Mouse (Mus musculus) frontal cortex, postnatal 10 days (tissue): ENCODE measurements around the gene Zfp229.
"Not testable (repeated sequence)": the region's sequence is repeated elsewhere in the genome, so short reads cannot be mapped to it uniquely, and the experiment has no call there.

ENCODE experiments used
- DNase-seq, 2 experiments: peaks; one replicate each; pipeline ENCODE4 v3.0.0; 2022; ENCODE audit warnings: low spot score in 2 of 2, mixed read lengths in 1 of 2

Gene Zfp229

DNA sequence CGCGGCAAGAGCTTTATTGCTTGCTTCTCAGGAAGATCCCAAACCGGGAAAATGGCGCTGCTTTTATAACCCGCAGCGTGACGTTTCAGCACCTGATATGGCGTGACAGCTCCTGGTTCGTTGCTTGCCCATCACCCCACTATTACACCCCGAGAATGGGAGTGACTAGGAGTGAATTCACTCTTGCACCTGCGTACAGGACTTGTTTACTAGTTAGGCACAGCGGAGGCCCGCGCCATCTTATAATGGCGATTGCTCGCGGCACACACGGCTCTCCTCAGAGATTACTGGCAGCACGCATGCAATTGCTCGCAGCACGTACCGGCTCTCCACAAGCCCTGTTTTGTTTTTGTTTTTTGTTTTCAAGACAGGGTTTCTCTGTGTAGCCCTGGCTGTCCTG is at the start of gene Zfp229:
Zfp229 (plus strand) TSS at position 301 of the 400 bp plus-strand sequence.
- not testable (repeated sequence) for DNase-seq

DNA sequence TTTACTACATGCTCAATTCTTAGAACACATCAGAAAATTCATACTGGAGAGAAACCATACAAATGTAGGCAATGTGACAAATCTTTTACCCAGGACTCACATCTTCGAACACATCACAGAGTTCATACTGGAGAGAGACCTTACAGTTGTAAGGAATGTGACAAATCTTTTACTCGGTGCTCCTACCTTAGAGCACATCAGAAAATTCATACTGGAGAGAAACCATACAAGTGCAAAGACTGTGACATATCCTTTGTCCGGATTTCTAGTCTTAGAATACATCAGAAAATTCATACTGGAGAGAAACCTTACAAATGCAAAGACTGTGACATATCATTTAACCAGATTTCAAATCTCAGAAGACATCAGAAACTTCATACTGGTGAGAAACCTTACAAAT is 39.0 kb upstream of the Zfp229 start, which contains the start of gene Gm10226:
Gm10226 (plus strand) TSS at position 301 of the 400 bp plus-strand sequence.
- no peak for DNase-seq

DNA sequence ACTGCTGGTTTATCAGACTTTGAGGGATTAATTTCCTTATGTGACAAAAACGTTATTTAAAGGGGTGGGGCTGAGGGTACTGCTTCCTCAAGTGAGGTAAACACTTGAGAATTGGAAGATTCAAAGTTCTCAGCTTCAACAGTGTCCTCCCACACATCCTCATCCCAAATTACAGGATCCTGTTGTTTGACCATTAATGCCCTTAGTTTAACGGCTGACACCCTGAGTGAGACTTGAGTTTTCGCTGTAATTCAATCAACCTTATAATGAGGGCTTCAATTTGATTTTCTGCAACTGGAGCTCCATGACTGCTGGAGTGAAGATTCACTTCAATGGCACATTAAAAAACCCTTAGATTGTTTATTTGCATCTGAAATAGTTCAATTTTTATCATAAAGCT is 37.3 kb upstream of the Zfp229 start:
- DNase-seq: no peak

GRCm38 (mm10) chr17:21696073-21696472 is 34.5 kb upstream of the Zfp229 start:
- no peak for DNase-seq

DNA sequence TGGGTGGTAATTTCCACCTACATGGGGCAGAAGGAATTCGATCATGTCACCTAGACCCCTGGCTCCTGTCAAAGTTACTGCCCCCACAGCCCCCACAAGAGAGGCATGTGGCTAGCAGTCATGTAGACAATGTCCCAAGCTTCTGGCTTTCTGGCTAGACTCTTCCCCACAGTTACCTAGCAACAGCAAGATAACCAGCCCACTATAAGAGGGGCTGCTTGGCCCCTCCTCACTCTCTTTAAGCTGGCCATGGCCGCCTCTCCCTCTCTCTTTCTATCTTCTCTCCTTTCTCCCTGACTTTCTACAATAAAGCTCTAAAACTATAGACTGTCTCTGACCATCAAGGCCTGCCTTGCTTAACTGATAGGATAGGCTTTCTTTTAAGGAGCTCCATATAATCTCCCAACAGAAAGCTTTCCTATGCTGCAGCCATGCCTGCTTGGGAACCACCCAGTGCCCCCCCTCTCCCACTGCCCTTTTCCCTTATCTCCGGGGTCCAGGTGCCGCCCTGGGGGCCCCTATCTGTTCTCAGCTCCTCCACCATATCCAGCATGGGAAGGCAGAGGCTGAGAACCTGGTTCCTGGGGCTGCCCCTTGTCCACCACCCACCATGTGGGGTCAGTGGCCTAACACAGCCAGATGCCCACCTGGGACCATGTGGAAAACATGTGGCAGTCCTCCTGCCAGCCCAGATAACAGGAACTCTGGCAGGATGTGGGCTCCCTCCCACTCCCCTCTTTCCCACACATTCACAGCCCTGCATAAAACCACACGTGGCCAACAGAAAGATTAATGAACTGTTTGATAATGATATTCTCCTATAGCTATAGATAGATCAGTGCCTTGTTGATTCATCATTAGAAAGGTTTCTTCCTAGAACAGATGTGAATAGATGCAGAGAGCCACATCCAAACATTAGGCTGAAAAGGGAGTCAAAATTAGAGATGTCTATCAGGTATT is 28.0 kb upstream of the Zfp229 start:
- no peak for DNase-seq

DNA sequence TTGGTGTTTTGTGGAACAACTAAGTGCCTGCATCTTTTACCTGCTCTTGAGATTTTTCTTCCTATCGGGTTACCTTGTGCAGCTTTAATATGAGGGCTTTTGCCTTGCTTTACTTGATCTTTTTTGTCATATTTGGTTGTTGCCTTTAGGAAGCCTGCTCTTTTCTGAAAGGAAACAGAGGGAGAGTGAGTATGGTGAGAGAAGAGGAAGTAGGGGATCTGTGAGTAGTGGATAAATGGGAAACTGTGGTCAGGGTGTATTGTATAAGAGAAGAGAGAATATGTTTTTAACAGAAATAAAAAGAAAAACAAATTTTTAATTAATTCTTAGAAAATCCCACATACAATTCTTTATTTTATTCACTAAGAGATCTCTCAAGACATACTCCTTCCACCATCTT is 27.2 kb upstream of the Zfp229 start:
- DNase-seq: no peak

DNA sequence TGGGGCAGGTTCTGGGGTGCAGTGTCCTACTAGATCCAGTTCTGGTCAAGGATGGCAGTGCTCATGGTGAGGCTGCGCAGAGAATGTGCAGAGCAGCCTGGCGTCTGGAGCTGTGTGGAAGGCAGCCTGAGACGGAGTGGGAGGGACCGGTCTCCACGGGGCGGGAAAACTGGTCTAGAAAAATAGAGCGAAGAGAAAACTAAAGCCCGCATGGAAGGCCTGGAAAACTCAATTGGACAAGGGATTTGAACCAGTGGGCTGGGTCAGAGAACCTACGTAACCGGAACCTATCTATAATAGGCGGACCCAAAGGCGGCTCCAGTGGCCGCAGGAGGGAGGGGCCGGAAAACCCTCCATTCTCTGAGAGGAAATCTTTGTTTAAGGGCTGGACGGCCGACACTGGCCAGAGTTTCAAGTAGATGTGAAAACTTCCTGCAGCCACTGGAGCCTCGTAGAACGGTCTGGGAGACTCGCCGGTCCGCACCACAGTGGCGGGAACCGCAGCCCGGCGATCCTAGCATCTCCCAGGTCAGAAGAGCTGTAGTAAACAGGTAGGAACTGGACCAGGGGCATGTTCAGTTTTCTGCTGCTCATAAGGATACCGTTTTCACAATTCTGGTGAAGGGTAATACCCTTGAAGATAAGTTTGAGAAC is 23.1 kb upstream of the Zfp229 start, which contains the start of gene Zfp760:
Zfp760 (plus strand) TSS at position 399 of the 654 bp plus-strand sequence.
- peak; percentile 74 to 78 for DNase-seq

DNA sequence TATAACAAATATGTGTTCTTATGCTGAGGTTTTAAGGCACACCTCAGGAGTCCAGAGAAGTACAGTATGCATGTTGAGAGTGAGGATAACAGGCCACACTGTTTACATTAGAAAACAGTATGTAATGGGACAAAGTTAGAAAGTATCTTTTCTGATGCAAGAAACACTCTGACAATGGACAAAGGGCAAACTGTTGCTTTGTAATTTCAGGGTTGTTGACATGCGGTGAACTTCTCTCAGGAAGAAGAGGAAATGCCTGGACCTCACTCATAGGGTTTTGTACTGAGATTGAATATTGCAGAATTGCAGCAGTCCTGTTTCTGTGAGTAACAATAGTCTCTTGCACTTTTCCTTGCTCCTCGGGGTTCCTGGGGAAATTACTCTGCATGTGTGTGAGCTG is 22.2 kb upstream of the Zfp229 start:
- no peak for DNase-seq

- DNase-seq: no peak
These were observed 2.5 kb downstream of the Zfp229 start for GRCm38 (mm10) chr17:21733049-21733448.

DNA sequence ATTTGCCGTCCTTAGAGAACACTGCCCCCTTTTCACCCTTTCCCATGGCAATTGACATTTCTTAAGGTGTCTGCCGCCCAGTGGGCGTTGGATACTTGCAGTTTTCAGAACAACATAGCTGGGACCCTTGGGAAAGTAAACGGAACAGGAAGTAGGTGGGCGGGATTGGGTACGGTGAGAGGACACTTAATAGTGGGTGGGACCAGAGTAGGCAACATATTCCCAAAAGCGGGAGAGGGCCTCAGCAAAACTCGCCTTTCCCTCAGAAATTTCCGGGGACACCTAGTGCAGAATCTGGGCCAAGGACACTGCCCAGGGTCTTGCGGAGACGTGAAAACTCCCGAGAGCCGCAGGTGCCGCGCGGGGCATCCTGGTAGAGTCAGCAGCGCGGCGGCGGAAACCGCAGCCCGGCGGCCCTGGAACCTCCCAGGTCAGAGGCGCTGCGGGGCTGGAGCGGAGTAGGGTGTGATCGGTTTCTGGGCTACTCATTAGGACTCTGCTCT is 3.0 kb downstream of the Zfp229 start:
- DNase-seq: peak; percentile 38 to 64

GRCm38 (mm10) chr17:21752791-21753190 is 22.2 kb downstream of the Zfp229 start:
- no peak for DNase-seq

- DNase-seq: no peak
These were observed 23.0 kb downstream of the Zfp229 start for GRCm38 (mm10) chr17:21753342-21754208.

DNA sequence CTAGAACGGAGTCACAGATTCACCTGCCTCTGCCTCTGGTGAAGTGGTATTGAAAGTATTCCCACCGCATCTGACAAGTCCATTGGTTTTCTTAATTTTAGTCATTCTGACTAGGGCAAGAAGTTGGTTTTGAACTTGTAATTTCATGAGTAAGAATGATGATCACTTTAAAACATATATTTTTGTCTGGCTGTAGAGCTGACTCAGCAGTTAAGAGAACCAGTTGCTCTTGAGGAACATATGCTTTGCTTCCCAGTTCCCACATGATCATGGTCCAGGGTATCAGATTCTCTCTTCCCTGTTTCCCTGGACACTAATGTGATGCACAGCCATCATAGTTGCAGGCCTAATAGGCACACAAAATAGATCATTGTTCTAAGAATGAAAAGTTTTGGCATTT is 39.7 kb downstream of the Zfp229 start:
- no peak for DNase-seq

- DNase-seq: no peak
These were observed 61.7 kb downstream of the Zfp229 start for GRCm38 (mm10) chr17:21792256-21792655.

DNA sequence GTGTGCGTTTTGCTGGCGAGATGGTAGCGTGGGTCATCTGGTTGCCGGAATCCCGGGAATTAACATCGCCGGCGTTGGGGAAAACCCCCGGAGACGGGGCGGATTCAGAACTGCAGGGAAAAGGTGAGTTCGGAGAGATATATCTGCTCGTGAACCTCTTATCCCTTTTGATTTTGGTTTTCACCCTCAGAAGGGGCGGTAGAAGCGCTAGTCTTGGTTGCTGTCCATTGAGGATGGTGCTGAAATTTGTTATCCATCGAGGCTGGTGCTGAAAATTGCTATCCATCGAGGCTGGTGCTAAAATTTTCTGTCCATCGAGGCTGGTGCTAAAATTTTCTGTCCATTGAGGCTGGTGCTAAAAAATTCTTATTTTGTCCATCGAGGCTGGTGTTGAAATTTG is 70.8 kb downstream of the Zfp229 start:
- DNase-seq: not testable (repeated sequence)
